7 mouse cellular contexts compared by ENCODE assay signal in the genomic region with DNA sequence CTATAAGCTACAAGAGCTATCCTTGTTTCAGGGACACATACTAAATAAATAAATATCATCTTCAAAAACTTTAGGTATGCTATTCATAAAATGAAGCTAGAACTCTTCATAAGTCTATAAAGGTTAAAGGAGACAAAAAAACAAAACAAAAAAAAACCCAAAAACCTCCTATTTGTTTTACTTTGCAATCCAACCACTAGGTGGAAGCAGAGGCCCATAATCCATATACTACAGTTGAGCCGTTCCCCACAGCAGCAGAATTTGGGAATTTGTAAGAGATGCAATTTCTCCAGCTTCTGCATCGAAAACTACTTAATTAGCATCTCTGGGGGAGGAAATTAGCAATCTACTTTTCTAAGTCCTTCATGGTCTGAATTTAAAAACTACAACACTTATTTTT. TPM values are rescaled to one million over a fixed set of nuclear protein-coding genes. Genes with fewer than 3 reads are reported as not detected.
DNase-seq lines count a peak whose midpoint lies in the region; TF ChIP-seq lines count a peak whose summit lies in the region.

No protein-coding gene starts in this region.

- no peak overlapping the region for H3ac ChIP-seq in C2C12 (ENCODE audit: control insufficient read depth, insufficient read length, low read depth)

- H3K4me3 ChIP-seq in C2C12 (ENCODE audit: insufficient read depth, poor library complexity, severe bottlenecking) (no peak overlapping the region), E14TG2a.4 (replicated peaks; ENCODE audit: low read length) (no peak overlapping the region)

- TF ChIP-seq CTCF in C2C12 (IDR thresholded peaks at IDR 0.05; ENCODE audit: control insufficient read depth, insufficient read depth, insufficient read length) (peak; percentile 12), E14TG2a.4 (conservative IDR thresholded peaks at IDR 0.05; ENCODE audit: low read length) (peak; percentile 65)

- H3K4me1 ChIP-seq in E14TG2a.4 (replicated peaks; ENCODE audit: low read depth, low read length): no peaks in the 10 kb centered on the region

- no peaks in the 10 kb centered on the region for H3K9me3 ChIP-seq in E14TG2a.4 (ENCODE audit: low read length)

- H3K79me3 ChIP-seq in C2C12 (ENCODE audit: low read depth): no peaks in the 10 kb centered on the region

- no peaks in the 10 kb centered on the region for H3K79me2 ChIP-seq in C2C12 (ENCODE audit: control insufficient read depth, insufficient read depth)

- H3K36me3 ChIP-seq in C2C12 (ENCODE audit: control insufficient read depth, insufficient read depth) (no peaks in the 10 kb centered on the region), E14TG2a.4 (ENCODE audit: insufficient read depth, low read length) (no peaks in the 10 kb centered on the region)

- peak; percentile 24 for DNase-seq in layer of hippocampus, adult 11-12 months (ENCODE audit: low spot score)
- no peak for DNase-seq in layer of hippocampus, postnatal 36 days
- DNase-seq in cerebellum, postnatal 10 days: peak; percentile 61 to 72
- peak; percentile 11 for DNase-seq in left cerebral cortex, postnatal 4 days
- peak; percentile 29 for DNase-seq in telencephalon, adult 2 months (ENCODE audit: low read depth, low spot score)

- peaks cover 3% of the 10 kb centered on the region for H3K27me3 ChIP-seq in C2C12 (ENCODE audit: control insufficient read depth, insufficient read depth, insufficient read length)
- H3K27me3 ChIP-seq in E14TG2a.4 (ENCODE audit: insufficient read depth, low read length): no peaks in the 10 kb centered on the region

- intact Hi-C loops in left cerebral cortex, postnatal 4 days (cut with DNase I): no loop called here

TF ChIP-seq in C2C12, 6 proteins besides CTCF, POLR2A, EP300 and RAD21:
- TF ChIP-seq MAX (IDR thresholded peaks at IDR 0.05): no peak
- no peak for TF ChIP-seq MYOG (IDR thresholded peaks at IDR 0.05; ENCODE audit: control insufficient read depth, extremely low read depth, insufficient read length)
- no peak for TF ChIP-seq CEBPB (IDR thresholded peaks at IDR 0.05; ENCODE audit: low read depth)
- no peak for TF ChIP-seq MYOD1 (IDR thresholded peaks at IDR 0.05; ENCODE audit: control insufficient read depth, insufficient read length, low read depth)
- no peak for TF ChIP-seq FOSL1 (IDR thresholded peaks at IDR 0.05; ENCODE audit: insufficient read depth, low read length, poor library complexity, severe bottlenecking)
- no peak for TF ChIP-seq USF1 (IDR thresholded peaks at IDR 0.05; ENCODE audit: low read depth)

RNA-seq across cellular contexts. Expression of a gene that starts 8.5 kb away (rescaled TPM):
- total RNA-seq in layer of hippocampus, postnatal 36 days (2021): under 1 TPM; 0.20 to 0.22 TPM
- not detected for polyA plus RNA-seq in C2C12 (2012; fragmentation: generic; extraction: Trizol)
- total RNA-seq in left cerebral cortex, postnatal 4 days (2021): under 1 TPM; 0.30 to 0.52 TPM

RNA-seq across cellular contexts. Expression of a gene that starts 31.5 kb away (rescaled TPM):
- not detected for total RNA-seq in layer of hippocampus, postnatal 36 days (2021)
- polyA plus RNA-seq in C2C12 (2012; fragmentation: generic; extraction: Trizol): not detected
- total RNA-seq in left cerebral cortex, postnatal 4 days (2021): not detected

RNA-seq across cellular contexts. Expression of a gene that starts 35.0 kb away (rescaled TPM):
- total RNA-seq in layer of hippocampus, postnatal 36 days (2021): 10 to 100 TPM; 27.5 to 28.0 TPM
- 43.7 TPM for polyA plus RNA-seq in C2C12 (2012; fragmentation: generic; extraction: Trizol)
- 10 to 100 TPM; 29.2 to 29.7 TPM for total RNA-seq in left cerebral cortex, postnatal 4 days (2021)

RNA-seq across cellular contexts. Expression of a gene that starts 45.6 kb away (rescaled TPM):
- total RNA-seq in layer of hippocampus, postnatal 36 days (2021): 100 to 1,000 TPM; 174 to 178 TPM
- 3.5 TPM for polyA plus RNA-seq in C2C12 (2012; fragmentation: generic; extraction: Trizol)
- total RNA-seq in left cerebral cortex, postnatal 4 days (2021): 100 to 1,000 TPM; 284 to 286 TPM

Comparison
In these comparisons a context has a peak if more than half of its experiments do, and no peak if none do; other contexts are left out.
1. DNase-seq: peak in layer of hippocampus, adult 11-12 months (single experiment), cerebellum, postnatal 10 days (2 of 2), left cerebral cortex, postnatal 4 days (single experiment) and telencephalon, adult 2 months (single experiment); none in layer of hippocampus, postnatal 36 days (0 of 2).